9 mouse cellular contexts compared by ENCODE assay signal in genomic region chr9:29661468-29662145, GRCm38 (mm10).
DNase-seq lines count a peak whose midpoint lies in the region; ATAC-seq and TF ChIP-seq lines count a peak whose summit lies in the region.
"Had no signal": no experiment of that assay in that cellular context is flagged by ENCODE, and none has a peak within 500 bp of the region (broad histone marks: within the 10 kb centered on the region; RNA-seq: fewer than 3 reads in every experiment).

No protein-coding gene starts in this region.

- TF ChIP-seq POLR2A in kidney, adult 2 months (IDR thresholded peaks at IDR 0.05; ENCODE audit: low read depth, low read length), result no peak

- H3K4me3 ChIP-seq in kidney, adult 2 months (ENCODE audit: insufficient read depth, low read depth, low read length), result no peak overlapping the region
- H3K4me3 ChIP-seq in limb, embryonic 13.5 days, result no peak overlapping the region
- H3K4me3 ChIP-seq: embryonic facial prominence, embryonic 13.5 days had no signal

- intact Hi-C loops in heart, postnatal 36 days (cut with DNase I), result loop anchor here (1.0 to 5.0 kb wide), 3 partner anchors 477 to 762 kb away; no protein-coding TSS in a partner anchor

- DNase-seq in kidney, adult 2 months, result peak; percentile 41
- DNase-seq in kidney, adult 11 months, result no peak
- DNase-seq in NIH3T3 (ENCODE audit: low read depth), result peak; percentile 46
- peak; percentile 83 to 84 for DNase-seq in cerebellum, postnatal 14 days
- DNase-seq in heart, postnatal 36 days, result peak; percentile 37 to 57
- peak; percentile 85 for DNase-seq in retina, embryonic 14.5 days (ENCODE audit: low spot score)

- H3K4me1 ChIP-seq in kidney, adult 2 months (ENCODE audit: control insufficient read depth, insufficient read depth, low read length), result no peaks in the 10 kb centered on the region
- H3K4me1 ChIP-seq in limb, embryonic 13.5 days, result peaks cover 3% of the 10 kb centered on the region; the same call in 1 of the 2 replicates
- H3K4me1 ChIP-seq: embryonic facial prominence, embryonic 13.5 days had no signal

- H3K9me3 ChIP-seq in limb, embryonic 13.5 days, result no peaks in the 10 kb centered on the region
- H3K9me3 ChIP-seq: embryonic facial prominence, embryonic 13.5 days had no signal

- no peaks in the 10 kb centered on the region for H3K36me3 ChIP-seq in kidney, adult 2 months (ENCODE audit: control insufficient read depth, insufficient read depth, low read length)
- H3K36me3 ChIP-seq in limb, embryonic 13.5 days, result no peaks in the 10 kb centered on the region
- H3K36me3 ChIP-seq: embryonic facial prominence, embryonic 13.5 days had no signal

- no peaks in the 10 kb centered on the region for H3K27me3 ChIP-seq in kidney, adult 2 months (replicated peaks; ENCODE audit: control insufficient read depth, insufficient read depth, low read length)
- 0 out of 2 replicates have a peak, but pooled peaks cover 15% of the 10 kb centered on the region for H3K27me3 ChIP-seq in limb, embryonic 13.5 days
- H3K27me3 ChIP-seq: embryonic facial prominence, embryonic 13.5 days had no signal

- TF ChIP-seq CTCF in kidney, adult 2 months (conservative IDR thresholded peaks at IDR 0.05; ENCODE audit: insufficient read depth, insufficient read length, low read depth, low read length), result peak; percentile 86

- no peak overlapping the region for H3K9ac ChIP-seq in limb, embryonic 13.5 days
- H3K9ac ChIP-seq: embryonic facial prominence, embryonic 13.5 days had no signal

- no peak overlapping the region for H3K27ac ChIP-seq in kidney, adult 2 months (ENCODE audit: insufficient read depth, low read depth, low read length)
- H3K27ac ChIP-seq in limb, embryonic 13.5 days, result no peak overlapping the region
- H3K27ac ChIP-seq: embryonic facial prominence, embryonic 13.5 days had no signal

- peak; percentile 66; the same call in 1 of the 2 replicates for ATAC-seq in limb, embryonic 13.5 days (ENCODE audit: low FRiP score, low read depth)
- no peak for ATAC-seq in monocyte, adult 5-6 weeks (replicated peaks; ENCODE audit: insufficient number of reproducible peaks, low FRiP score, low TSS enrichment, poor library complexity, severe bottlenecking)

- no peak overlapping the region for H3K4me2 ChIP-seq in limb, embryonic 13.5 days (replicated peaks)
- H3K4me2 ChIP-seq: embryonic facial prominence, embryonic 13.5 days had no signal

- WGBS in kidney, adult 2 months, result 6% methylated on average over 3 of the region's 3 CpGs
- whole genome bisulfite sequencing in limb, embryonic 13.5 days, result 16% methylated on average over 3 of the region's 3 CpGs
